Mouse (Mus musculus): Measurements from ENCODE around the gene Olfr1411. TPM values are rescaled to one million over a fixed set of nuclear protein-coding genes. Genes with fewer than 3 reads are reported as not detected.

Olfr1411 gene
- polyA plus RNA-seq, 1 experiment: not detected

GRCm38 (mm10) chr1:92636676-92637075, 42.5 kb downstream of the Olfr1411 start:
- peaks cover 23% of the 10 kb centered on the region for H3K36me3 ChIP-seq (ENCODE audit: control insufficient read depth, insufficient read depth)
- no peak overlapping the region for H3K4me3 ChIP-seq
- no peak overlapping the region for H3K4me2 ChIP-seq (ENCODE audit: low read depth)
- H3K79me2 ChIP-seq (ENCODE audit: control insufficient read depth, insufficient read depth): peaks cover 21% of the 10 kb centered on the region
- TF ChIP-seq E2F4 (IDR thresholded peaks at IDR 0.05; ENCODE audit: insufficient read depth) (no peak), CEBPB (IDR thresholded peaks at IDR 0.05; ENCODE audit: insufficient read depth, poor library complexity, severe bottlenecking) (no peak), MAX (IDR thresholded peaks at IDR 0.05; ENCODE audit: low read depth) (no peak), TCF3 (IDR thresholded peaks at IDR 0.05; ENCODE audit: insufficient read length, low read depth) (no peak), MYOG (IDR thresholded peaks at IDR 0.05; ENCODE audit: control insufficient read depth in 1 of 3, insufficient read depth in 1 of 3, insufficient read length in 2 of 3, low read depth in 2 of 3) (no peak), POLR2AphosphoS2 (IDR thresholded peaks at IDR 0.05; ENCODE audit: insufficient read length, low read depth) (no peak), POLR2A (IDR thresholded peaks at IDR 0.05; ENCODE audit: insufficient read length, low read depth) (peak; percentile 23), REST (IDR thresholded peaks at IDR 0.05; ENCODE audit: insufficient read depth, insufficient read length) (no peak)
- no peak overlapping the region for H3ac ChIP-seq (ENCODE audit: control insufficient read depth, insufficient read length)
- no peaks in the 10 kb centered on the region for H3K27me3 ChIP-seq (ENCODE audit: control insufficient read depth, insufficient read depth, insufficient read length)

- TF ChIP-seq MYOG (IDR thresholded peaks at IDR 0.05; ENCODE audit: control insufficient read depth in 1 of 3, insufficient read depth in 1 of 3, insufficient read length in 2 of 3, low read depth in 2 of 3) (no peak), CEBPB (IDR thresholded peaks at IDR 0.05; ENCODE audit: insufficient read depth, poor library complexity, severe bottlenecking) (no peak), MAX (IDR thresholded peaks at IDR 0.05; ENCODE audit: low read depth) (no peak), MYOD1 (IDR thresholded peaks at IDR 0.05; ENCODE audit: control insufficient read depth in 1 of 3, insufficient read length in 2 of 3, low read depth in 2 of 3) (no peak), POLR2A (IDR thresholded peaks at IDR 0.05; ENCODE audit: insufficient read length, low read depth) (no peak), E2F4 (IDR thresholded peaks at IDR 0.05; ENCODE audit: insufficient read depth) (no peak), USF1 (IDR thresholded peaks at IDR 0.05; ENCODE audit: low read depth) (no peak), TCF3 (IDR thresholded peaks at IDR 0.05; ENCODE audit: insufficient read length, low read depth) (no peak), REST (IDR thresholded peaks at IDR 0.05; ENCODE audit: insufficient read depth, insufficient read length) (no peak), POLR2AphosphoS2 (IDR thresholded peaks at IDR 0.05; ENCODE audit: insufficient read length, low read depth) (no peak), TCF12 (IDR thresholded peaks at IDR 0.05; ENCODE audit: insufficient read depth, poor library complexity, severe bottlenecking) (no peak), SRF (IDR thresholded peaks at IDR 0.05; ENCODE audit: control insufficient read depth, insufficient read length, low read depth) (no peak)
- Histone ChIP-seq H3K4me3 (no peak overlapping the region), H3K36me3 (ENCODE audit: control insufficient read depth, insufficient read depth) (peaks cover 23% of the 10 kb centered on the region), H3K27me3 (ENCODE audit: control insufficient read depth, insufficient read depth, insufficient read length) (no peaks in the 10 kb centered on the region), H3K79me2 (ENCODE audit: control insufficient read depth, insufficient read depth) (peaks cover 21% of the 10 kb centered on the region), H3K4me2 (ENCODE audit: low read depth) (no peak overlapping the region), H3ac (ENCODE audit: control insufficient read depth, insufficient read length) (no peak overlapping the region)
Measured at GRCm38 (mm10) chr1:92637501-92638172, 43.4 kb downstream of the Olfr1411 start.

GRCm38 (mm10) chr1:92638181-92638580, 44.0 kb downstream of the Olfr1411 start:
- Histone ChIP-seq H3K79me2 (ENCODE audit: control insufficient read depth, insufficient read depth) (peaks cover 21% of the 10 kb centered on the region), H3K27me3 (ENCODE audit: control insufficient read depth, insufficient read depth, insufficient read length) (no peaks in the 10 kb centered on the region), H3K4me2 (ENCODE audit: low read depth) (no peak overlapping the region), H3ac (ENCODE audit: control insufficient read depth, insufficient read length) (no peak overlapping the region), H3K4me3 (no peak overlapping the region), H3K36me3 (ENCODE audit: control insufficient read depth, insufficient read depth) (peaks cover 23% of the 10 kb centered on the region)
- no peak for TF ChIP-seq E2F4 (IDR thresholded peaks at IDR 0.05; ENCODE audit: insufficient read depth)
- TF ChIP-seq TCF3 (IDR thresholded peaks at IDR 0.05; ENCODE audit: insufficient read length, low read depth): no peak
- no peak for TF ChIP-seq CEBPB (IDR thresholded peaks at IDR 0.05; ENCODE audit: insufficient read depth, poor library complexity, severe bottlenecking)
- TF ChIP-seq POLR2A (IDR thresholded peaks at IDR 0.05; ENCODE audit: insufficient read length, low read depth): no peak
- no peak for TF ChIP-seq POLR2AphosphoS2 (IDR thresholded peaks at IDR 0.05; ENCODE audit: insufficient read length, low read depth)
- TF ChIP-seq MYOD1 (IDR thresholded peaks at IDR 0.05; ENCODE audit: control insufficient read depth in 1 of 3, insufficient read length in 2 of 3, low read depth in 2 of 3): peak in 2 of 3 experiments; percentile 42 to 62
- no peak for TF ChIP-seq REST (IDR thresholded peaks at IDR 0.05; ENCODE audit: insufficient read depth, insufficient read length)
- peak in 2 of 3 experiments; percentile 33 to 46 for TF ChIP-seq MYOG (IDR thresholded peaks at IDR 0.05; ENCODE audit: control insufficient read depth in 1 of 3, insufficient read depth in 1 of 3, insufficient read length in 2 of 3, low read depth in 2 of 3)
- TF ChIP-seq MAX (IDR thresholded peaks at IDR 0.05; ENCODE audit: low read depth): no peak
- no peak for TF ChIP-seq USF1 (IDR thresholded peaks at IDR 0.05; ENCODE audit: low read depth)
- no peak for TF ChIP-seq SRF (IDR thresholded peaks at IDR 0.05; ENCODE audit: control insufficient read depth, insufficient read length, low read depth)
- no peak for TF ChIP-seq TCF12 (IDR thresholded peaks at IDR 0.05; ENCODE audit: insufficient read depth, poor library complexity, severe bottlenecking)

GRCm38 (mm10) chr1:92638736-92639135, 44.5 kb downstream of the Olfr1411 start:
- Histone ChIP-seq H3K4me2 (ENCODE audit: low read depth) (no peak overlapping the region), H3K79me2 (ENCODE audit: control insufficient read depth, insufficient read depth) (peaks cover 21% of the 10 kb centered on the region), H3K36me3 (ENCODE audit: control insufficient read depth, insufficient read depth) (peaks cover 23% of the 10 kb centered on the region), H3K4me3 (no peak overlapping the region), H3K27me3 (ENCODE audit: control insufficient read depth, insufficient read depth, insufficient read length) (no peaks in the 10 kb centered on the region), H3ac (ENCODE audit: control insufficient read depth, insufficient read length) (no peak overlapping the region)
- TF ChIP-seq E2F4 (IDR thresholded peaks at IDR 0.05; ENCODE audit: insufficient read depth) (no peak), POLR2A (IDR thresholded peaks at IDR 0.05; ENCODE audit: insufficient read length, low read depth) (no peak), TCF3 (IDR thresholded peaks at IDR 0.05; ENCODE audit: insufficient read length, low read depth) (no peak)

- peaks cover 21% of the 10 kb centered on the region for H3K79me2 ChIP-seq (ENCODE audit: control insufficient read depth, insufficient read depth)
- TF ChIP-seq TCF3 (IDR thresholded peaks at IDR 0.05; ENCODE audit: insufficient read length, low read depth) (no peak), REST (IDR thresholded peaks at IDR 0.05; ENCODE audit: insufficient read depth, insufficient read length) (no peak), SRF (IDR thresholded peaks at IDR 0.05; ENCODE audit: control insufficient read depth, insufficient read length, low read depth) (no peak), MAX (IDR thresholded peaks at IDR 0.05; ENCODE audit: low read depth) (no peak), MYOD1 (IDR thresholded peaks at IDR 0.05; ENCODE audit: control insufficient read depth in 1 of 3, insufficient read length in 2 of 3, low read depth in 2 of 3) (no peak), POLR2AphosphoS2 (IDR thresholded peaks at IDR 0.05; ENCODE audit: insufficient read length, low read depth) (no peak)
Measured at GRCm38 (mm10) chr1:92640393-92640792, 46.2 kb downstream of the Olfr1411 start.

More at GRCm38 (mm10) chr1:92640393-92640792, 46.2 kb downstream of the Olfr1411 start:
- no peaks in the 10 kb centered on the region for H3K27me3 ChIP-seq (ENCODE audit: control insufficient read depth, insufficient read depth, insufficient read length)
- H3K4me3 ChIP-seq: peak overlapping the region; percentile 78
- H3ac ChIP-seq (ENCODE audit: control insufficient read depth, insufficient read length): no peak overlapping the region
- peaks cover 23% of the 10 kb centered on the region for H3K36me3 ChIP-seq (ENCODE audit: control insufficient read depth, insufficient read depth)
- H3K4me2 ChIP-seq (ENCODE audit: low read depth): peak overlapping the region; percentile 80

Measured in myocyte (in vitro differentiated cells).